Mouse (Mus musculus): ENCODE measurements around the gene Rab2b.
A peak's percentile ranks its signal among the peaks of the same experiment; 100 is the strongest.
"Not testable (repeated sequence)": the region's sequence is repeated elsewhere in the genome, so short reads cannot be mapped to it uniquely, and the experiment has no call there.

Gene Rab2b

DNA sequence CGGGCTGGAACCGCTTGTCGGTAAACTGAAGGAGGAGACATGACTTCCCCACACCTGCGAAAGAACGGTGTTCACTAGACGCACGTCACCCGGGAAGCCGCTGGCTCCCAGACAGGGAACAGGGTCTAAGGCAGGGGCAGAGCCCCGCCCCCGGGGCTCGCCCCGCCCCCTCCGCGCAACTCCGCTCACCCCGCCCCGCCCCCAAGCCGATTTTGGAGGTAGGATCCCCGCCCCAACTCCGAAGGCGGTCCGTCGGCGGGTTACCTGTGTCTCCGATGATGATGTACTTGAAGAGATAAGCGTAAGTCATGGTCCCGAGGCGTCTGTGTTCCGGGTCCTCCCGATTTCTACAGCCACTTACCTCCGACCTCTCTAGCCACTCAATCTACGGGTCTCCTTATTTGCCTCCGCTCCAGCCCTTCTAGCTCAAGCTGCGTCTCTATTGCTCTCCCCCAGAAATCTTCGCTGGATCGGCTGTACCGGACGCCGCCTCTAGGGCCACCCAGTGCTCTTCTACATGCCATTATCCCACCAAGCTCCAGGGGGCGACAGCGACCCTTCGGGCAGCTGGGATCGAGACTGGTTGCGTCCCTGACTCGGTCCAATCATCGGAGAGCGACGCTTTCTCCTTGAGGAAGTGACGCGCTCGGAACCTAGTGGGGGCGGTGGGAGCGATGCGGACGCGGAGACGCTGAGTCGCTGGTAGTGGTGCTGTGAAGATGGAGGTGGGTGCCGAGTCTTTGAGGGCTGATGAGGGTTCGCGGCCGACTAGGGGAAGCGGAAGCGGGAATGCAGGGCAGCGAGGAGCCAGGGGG is at the start of gene Rab2b, which contains the start of gene Tox4:
TSS of gene Rab2b (minus strand) at position 614 of the 815 bp plus-strand sequence.
TSS of gene Tox4 (plus strand) at position 215 of the 815 bp plus-strand sequence.
- DNase-seq, result peak; percentile 98

DNA sequence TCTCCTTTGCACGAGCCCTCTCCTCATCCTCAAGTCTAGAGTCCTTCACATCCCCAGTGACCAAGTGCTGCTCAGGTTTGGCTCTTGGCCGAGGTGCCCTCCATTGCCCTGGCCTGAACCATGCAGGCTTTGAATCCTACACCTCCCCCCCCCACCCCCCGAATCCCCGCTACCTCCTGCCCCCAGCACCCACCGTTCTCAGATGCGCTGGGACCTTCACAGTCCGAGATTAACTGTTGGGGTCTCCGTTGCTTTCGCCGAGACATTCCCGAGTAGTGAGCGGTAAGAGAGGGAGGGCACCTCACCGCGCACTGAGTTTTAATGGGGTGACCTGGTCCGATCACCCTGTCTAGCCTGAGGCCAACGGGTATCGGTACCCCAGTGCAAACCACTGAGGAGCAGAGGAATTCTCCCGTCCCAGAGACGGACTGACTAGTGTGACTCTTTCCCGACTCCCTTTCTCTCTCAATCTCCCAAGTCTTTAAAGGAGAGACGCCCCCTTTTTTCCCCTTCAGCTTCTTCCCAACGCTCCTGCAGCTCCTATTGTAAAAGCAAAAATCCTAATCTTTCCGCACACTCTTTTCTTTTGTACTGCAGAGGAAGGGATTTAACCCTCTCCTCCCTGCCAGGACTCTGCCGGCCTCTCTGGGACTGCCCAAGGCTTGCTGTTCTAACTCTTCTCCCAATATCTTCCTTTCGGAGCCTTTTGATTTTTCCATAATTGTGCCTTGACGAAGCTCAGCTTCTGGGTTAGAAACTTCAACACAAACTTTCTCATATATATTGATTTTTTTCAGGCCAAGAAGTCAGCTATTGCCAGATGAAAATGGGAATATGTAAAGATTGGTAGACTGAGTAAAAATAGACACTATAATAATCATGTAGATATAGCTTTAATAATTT is 48.8 kb upstream of the Rab2b start, which contains the start of gene Sall2:
TSS of gene Sall2 (minus strand) at position 853 of the 903 bp plus-strand sequence.
- DNase-seq, result no peak

DNA sequence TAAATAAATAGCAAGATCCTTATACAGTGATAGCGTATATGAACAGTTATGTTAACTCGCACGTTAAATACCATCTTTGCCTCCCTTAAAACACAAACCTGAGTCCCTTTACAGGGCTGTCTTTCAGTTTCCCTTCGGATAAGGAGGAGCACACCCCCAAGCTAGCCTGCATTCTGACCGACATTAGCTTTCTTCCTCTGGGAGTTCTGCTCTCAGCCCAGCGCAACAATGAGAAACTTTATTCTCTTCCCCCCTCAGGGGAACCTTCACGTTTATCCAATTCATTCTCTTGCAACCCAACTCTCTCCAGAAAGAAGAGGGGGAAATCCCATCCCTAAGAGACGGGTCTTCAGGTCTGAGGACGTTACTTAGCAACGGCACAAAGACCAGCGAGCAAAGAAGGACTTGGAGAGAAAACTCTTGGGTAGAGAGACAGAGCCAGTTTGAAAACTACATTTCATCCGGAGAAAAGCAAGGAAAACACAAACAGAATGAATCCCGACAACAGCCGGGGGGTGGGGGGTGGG is 48.1 kb upstream of the Rab2b start:
- no peak for DNase-seq

GRCm38 (mm10) chr14:52325890-52326289 is 46.5 kb upstream of the Rab2b start:
- peak; percentile 39 for DNase-seq

DNA sequence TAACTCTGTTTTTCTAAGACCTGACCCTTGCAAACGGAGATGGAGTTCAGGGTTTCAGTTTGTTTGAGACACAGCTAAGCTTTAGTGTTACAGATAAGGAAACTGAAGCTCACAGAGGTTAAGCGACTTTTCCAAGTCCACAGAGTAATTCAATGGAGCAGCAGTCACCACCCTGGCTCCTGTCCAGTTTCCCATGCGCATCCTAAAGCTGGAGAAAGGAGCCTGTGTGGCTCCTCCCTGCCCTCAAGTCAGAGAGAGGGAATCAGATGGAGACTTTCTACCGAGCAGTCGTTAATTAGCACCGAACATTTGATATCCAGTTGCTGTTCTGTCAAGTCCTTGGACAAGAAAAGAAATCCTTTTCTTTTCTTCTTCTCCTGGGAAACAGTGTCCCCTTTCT is 40.0 kb upstream of the Rab2b start:
- no peak for DNase-seq

DNA sequence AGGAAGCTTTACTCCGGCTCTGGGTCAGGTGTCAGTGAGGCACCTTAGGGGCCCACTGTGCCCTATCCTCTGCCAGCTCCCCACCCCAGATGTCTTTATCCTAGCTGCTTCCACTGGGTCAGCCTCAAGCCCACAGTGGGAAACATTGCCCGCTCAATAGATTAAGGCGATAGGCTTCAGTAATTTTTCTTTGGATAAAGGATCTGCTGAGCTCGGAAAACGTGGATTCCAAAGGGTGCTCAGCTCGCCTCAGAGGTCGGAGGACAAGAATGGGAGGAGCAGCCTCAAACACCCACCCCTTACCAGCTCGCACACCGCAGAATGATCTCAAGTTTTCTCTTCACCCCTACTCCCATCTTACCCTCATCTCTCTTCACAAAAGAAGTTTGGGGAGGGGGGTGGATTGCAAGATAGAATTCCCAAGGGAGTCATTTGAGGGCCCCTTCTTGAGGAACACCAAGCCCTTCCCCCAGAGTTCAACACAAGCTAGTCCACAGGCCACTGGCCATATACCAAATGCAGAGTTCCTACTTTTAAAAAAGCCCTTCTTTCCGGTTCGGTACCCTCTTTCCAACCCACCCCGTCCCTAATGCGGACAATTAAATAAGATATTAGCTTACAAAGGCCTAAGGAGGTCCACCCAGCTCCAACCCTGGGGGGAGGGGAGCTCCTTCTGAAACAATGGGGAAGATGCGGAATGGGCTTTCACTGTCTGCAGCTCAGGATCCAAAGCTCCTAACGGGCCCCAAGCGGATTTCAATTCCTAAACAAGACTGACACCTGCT is 37.3 kb upstream of the Rab2b start:
- DNase-seq, result no peak

- peak; percentile 85 for DNase-seq
These were observed 36.6 kb upstream of the Rab2b start for GRCm38 (mm10) chr14:52315792-52316440.

- DNase-seq, result no peak
These were observed 36.0 kb upstream of the Rab2b start for GRCm38 (mm10) chr14:52315283-52315780.

DNA sequence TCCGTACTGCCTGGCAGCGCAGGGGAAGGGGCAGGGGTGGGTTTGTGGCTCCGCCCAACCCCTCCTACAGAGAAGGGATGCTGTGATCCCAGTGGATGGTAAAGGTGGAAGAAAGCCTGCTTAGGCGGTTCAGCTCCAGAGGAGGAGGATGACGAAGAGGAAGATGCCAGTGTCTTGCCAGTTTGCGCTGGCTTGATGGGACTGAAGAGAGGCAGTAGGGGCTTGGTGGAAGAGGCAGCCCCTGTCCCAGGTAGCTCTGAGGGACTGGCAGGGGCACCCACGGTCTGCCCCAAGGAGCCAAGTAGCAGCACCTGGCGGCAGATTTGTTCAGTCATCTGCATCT is 35.4 kb upstream of the Rab2b start:
- peak; percentile 41 for DNase-seq

GRCm38 (mm10) chr14:52313931-52314807 is 34.8 kb upstream of the Rab2b start:
- no peak for DNase-seq

- DNase-seq, result no peak
These were observed 31.6 kb upstream of the Rab2b start for GRCm38 (mm10) chr14:52310906-52311305.

DNA sequence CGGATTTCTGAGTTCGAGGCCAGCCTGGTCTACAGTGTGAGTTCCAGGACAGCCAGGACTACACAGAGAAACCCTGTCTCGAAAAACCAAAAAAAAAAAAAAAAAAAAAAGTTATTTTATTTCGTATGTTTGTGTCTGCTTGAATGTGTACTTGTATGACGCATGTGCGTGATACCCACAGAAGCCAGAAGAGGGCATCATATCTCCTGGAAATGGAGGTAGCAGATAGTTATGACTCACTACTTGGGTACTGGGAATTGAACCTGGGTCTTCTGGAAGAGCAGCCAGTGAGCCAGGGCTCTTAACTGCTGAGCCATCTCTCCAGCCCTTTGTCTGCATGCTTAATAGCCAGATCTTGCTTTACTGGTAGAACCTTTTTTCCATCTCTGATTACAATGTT is 31.0 kb upstream of the Rab2b start:
- peak; percentile 46 for DNase-seq

DNA sequence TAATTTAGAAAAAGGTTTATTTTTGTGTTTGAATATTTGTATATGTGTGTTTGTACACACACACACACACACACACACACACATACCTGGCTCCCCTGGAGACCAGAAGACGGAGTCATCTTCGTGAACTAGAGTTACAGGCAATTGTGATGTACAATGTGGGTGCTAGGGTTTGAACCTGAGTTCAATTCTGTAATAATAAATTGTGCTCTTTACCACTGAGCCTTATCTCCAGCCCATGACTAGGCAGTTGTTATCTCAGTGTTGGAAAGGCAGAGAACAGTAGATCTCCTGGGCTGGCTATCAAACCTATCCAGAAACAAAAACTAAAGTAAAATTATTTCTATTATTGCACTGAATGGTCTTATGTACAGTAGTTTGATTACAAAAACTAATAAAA is 26.8 kb upstream of the Rab2b start:
- no peak for DNase-seq

DNA sequence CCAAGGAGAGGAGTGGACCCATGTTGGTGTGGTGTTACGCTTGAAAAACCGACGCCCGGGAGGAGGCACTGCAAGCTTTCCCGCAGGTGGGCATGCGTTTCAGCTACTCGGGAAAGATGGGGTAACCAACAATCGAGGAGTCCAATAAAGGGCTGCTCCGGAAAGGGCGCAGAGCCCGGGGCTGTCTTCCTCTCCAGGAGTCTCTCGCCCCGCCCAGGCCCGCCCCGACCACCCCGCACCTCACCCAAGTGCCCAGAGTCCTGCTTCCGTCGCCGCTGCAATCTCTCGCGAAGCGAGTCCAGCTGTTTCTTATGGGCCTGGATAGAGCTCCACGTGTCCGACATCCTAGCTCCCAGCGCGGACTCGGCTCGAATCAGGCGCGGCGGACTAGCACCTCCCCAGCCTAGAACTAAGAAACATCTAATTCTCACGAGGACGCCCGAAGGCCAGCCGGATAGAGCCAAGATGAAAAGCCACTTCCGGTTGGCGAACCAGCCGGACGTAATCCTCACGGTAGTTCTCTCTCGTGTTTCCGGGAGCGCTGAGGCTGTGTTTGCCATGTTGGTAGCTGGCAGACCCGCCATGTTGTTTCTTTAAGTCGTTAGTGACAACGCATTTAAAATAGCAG is 25.4 kb upstream of the Rab2b start, which contains the start of gene Mettl3:
TSS of gene Mettl3 (minus strand) at position 485 of the 628 bp plus-strand sequence.
- DNase-seq, result peak; percentile 90

GRCm38 (mm10) chr14:52303517-52303916 is 24.2 kb upstream of the Rab2b start:
- not testable (repeated sequence) for DNase-seq

GRCm38 (mm10) chr14:52295558-52296264 is 16.4 kb upstream of the Rab2b start:
- no peak for DNase-seq

DNA sequence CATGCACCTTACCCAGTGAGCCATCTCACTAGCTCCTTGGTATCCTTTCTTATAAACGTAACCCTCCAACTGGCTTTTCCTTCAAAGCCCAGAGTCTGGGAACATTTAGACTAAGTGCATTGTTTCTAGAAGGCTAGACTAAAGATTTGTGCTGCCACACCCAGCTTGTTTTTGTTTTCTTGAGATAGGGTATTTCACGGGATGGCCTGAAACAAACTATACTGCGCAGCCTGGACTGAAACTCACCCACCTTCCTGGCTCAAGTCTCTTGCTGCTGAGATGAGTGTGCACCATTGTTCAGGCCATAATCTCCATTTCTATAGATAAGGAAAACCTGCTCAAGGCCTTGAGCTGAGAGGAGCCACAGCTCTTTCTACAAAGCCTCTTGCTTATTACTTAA is 4.8 kb upstream of the Rab2b start:
- no peak for DNase-seq

GRCm38 (mm10) chr14:52283629-52284028 is 4.3 kb upstream of the Rab2b start:
- DNase-seq, result no peak

DNA sequence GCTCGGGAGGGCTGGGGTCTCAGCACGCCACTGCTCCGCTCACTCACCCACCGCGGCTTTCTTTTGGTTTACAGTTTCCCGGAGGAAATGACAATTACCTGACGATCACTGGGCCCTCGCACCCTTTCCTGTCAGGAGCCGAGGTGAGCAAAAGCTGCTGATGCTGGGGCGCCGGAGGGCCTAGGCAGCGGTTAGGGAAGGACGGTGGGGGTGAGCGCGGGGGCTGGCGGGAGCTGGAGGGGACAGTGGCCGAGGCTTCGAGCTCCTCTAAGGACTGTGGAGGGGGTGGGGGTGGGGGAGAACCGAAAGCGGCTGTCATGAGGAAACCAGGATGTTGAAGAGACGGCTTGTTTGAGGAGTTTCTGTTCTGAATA is 389 bp upstream of the Rab2b start:
- DNase-seq, result no peak

GRCm38 (mm10) chr14:52277210-52277609 is 2.1 kb downstream of the Rab2b start:
- no peak for DNase-seq

Data from thymus, postnatal 4 days (tissue).